Mouse (Mus musculus) thymus, postnatal 36 days (tissue): Measurements from ENCODE around the gene Olfr1184.
"Not testable (repeated sequence)": the region's sequence is repeated elsewhere in the genome, so short reads cannot be mapped to it uniquely, and the experiment has no call there.

ENCODE experiments used
- DNase-seq, 2 experiments: peaks; one replicate each; pipeline ENCODE4 v3.0.0; 2022; ENCODE audit warnings: mixed read lengths in 2 of 2

Gene Olfr1184

DNA sequence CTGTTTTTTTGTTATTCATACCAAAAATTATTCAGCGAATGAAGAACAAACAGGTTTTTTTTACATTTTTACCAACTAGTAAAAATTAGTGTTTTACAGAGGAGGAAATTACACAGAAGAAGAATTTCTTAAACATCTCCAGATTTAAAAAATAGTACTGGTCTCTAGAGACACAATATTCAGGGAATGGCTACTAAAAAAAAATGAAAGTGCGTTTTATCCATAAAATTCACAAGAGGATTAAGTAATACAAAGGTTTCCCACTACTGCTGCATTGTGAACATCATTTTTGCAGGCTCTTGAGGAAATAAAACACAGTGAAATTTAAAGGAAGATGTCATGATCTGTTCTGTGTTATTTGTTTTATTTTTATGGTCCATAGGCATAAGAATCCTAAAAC lies at the start of gene Olfr1184:
TSS of gene Olfr1184 (plus strand) at position 301 of the 400 bp plus-strand sequence.
- DNase-seq = no peak

DNA sequence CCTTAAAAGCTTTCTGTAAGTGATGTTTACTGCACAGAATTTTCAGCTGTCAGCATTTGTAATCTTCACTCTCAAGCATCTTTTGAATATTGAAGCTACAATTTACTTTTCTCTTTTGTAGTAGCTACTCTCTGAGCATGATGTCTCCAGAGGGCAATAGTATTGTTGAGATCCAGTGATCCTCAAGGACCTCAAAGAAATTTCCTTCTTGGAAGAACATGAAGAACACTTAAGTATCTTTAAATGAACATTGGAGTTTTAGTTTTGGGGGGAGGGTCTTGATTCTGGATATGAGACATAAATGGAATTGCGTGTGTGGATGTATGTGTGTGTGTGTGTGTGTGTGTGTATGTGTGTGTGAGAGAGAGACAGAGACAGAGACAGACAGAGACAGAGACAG lies 34.4 kb upstream of the Olfr1184 start, which contains the start of gene Gm13757:
TSS of gene Gm13757 (minus strand) at position 101 of the 400 bp plus-strand sequence.
- DNase-seq = no peak

GRCm38 (mm10) chr2:88454567-88454966 lies 28.8 kb upstream of the Olfr1184 start, which contains the start of gene Olfr1183:
Gene Olfr1183 (plus strand): TSS chr2:88454867.
- not testable (repeated sequence) for DNase-seq

DNA sequence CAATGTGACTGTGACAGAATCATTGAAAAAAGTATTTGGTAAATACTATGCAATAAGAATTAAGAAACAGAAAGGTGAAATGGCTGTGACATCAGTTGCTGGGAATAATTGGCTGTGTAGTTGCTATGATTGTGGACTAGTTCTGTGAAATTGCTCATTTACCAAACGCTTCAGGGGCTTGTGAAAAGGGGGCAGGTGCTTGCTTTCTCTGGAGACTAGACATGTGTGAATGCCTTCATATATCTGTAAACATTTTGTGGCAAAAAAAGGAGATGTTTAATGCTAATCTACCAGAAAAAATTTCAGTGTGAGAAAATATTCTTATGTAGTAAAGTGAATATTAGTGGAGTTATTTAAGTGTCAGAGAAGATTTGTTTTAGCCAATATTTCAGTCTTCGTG lies 9.6 kb downstream of the Olfr1184 start, which contains the start of gene Olfr1185-ps1:
TSS of gene Olfr1185-ps1 (plus strand) at position 301 of the 400 bp plus-strand sequence.
- no peak for DNase-seq

- DNase-seq = no peak
Observed at GRCm38 (mm10) chr2:88518251-88518650, 34.9 kb downstream of the Olfr1184 start, which contains the start of gene Olfr1186. Gene Olfr1186 (plus strand): TSS chr2:88518551.

DNA sequence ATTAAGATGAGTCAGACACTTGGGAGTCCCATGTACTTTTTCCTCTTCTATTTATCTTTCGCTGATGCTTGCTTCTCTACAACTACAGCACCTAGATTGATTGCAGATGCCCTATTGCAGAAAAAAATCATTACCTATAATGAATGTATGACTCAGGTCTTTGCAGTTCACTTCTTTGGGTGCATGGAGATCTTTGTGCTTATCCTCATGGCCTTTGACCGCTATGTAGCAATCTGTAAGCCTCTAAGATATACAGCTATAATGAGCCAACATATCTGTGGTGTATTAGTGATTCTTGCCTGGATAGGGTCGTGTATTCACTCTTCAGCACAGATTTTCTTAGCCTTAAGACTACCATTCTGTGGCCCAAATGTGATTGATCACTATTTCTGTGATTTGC lies 42.3 kb downstream of the Olfr1184 start:
- DNase-seq = no peak
